Mouse (Mus musculus): ENCODE measurements at regions not wholly inside any gene's neighbourhood (a gene's known extent, or its start where the extent isn't known, plus 50 kb on each side); places are given as distances from the start of the nearest gene placed in this dataset.

- no peak for ATAC-seq
- H3K36me3 ChIP-seq (ENCODE audit: control insufficient read depth, insufficient read depth): no peaks in the 10 kb centered on the region
- no peaks in the 10 kb centered on the region for H3K27me3 ChIP-seq (replicated peaks; ENCODE audit: control insufficient read depth, insufficient read depth, low read length)
- no peaks in the 10 kb centered on the region for H3K4me1 ChIP-seq (replicated peaks; ENCODE audit: control insufficient read depth, insufficient read depth, low read length)
- H3K27ac ChIP-seq (ENCODE audit: low read depth, low read length): no peak overlapping the region
- no peak overlapping the region for H3K4me3 ChIP-seq (ENCODE audit: low read depth, low read length)
- H3K9me3 ChIP-seq (ENCODE audit: control insufficient read depth): no peaks in the 10 kb centered on the region
- no peak overlapping the region for H3K4me2 ChIP-seq (replicated peaks; ENCODE audit: low read depth)
- no peak overlapping the region for H3K9ac ChIP-seq (ENCODE audit: low read depth, low read length)
- no peak for TF ChIP-seq CTCF (IDR thresholded peaks at IDR 0.05; ENCODE audit: low read depth)
Observed at GRCm38 (mm10) chr15:90021746-90022312, 180.2 kb upstream of the Syt10 start.

GRCm38 (mm10) chr15:90023164-90023563, 181.5 kb upstream of the Syt10 start:
- H3K4me2 ChIP-seq (replicated peaks; ENCODE audit: low read depth): no peak overlapping the region
- H3K4me3 ChIP-seq (ENCODE audit: low read depth, low read length): no peak overlapping the region
- H3K27ac ChIP-seq (ENCODE audit: low read depth, low read length): no peak overlapping the region
- no peak overlapping the region for H3K9ac ChIP-seq (ENCODE audit: low read depth, low read length)
- no peaks in the 10 kb centered on the region for H3K4me1 ChIP-seq (replicated peaks; ENCODE audit: control insufficient read depth, insufficient read depth, low read length)
- no peaks in the 10 kb centered on the region for H3K36me3 ChIP-seq (ENCODE audit: control insufficient read depth, insufficient read depth)
- H3K9me3 ChIP-seq (ENCODE audit: control insufficient read depth): no peaks in the 10 kb centered on the region
- no peak for TF ChIP-seq CTCF (IDR thresholded peaks at IDR 0.05; ENCODE audit: low read depth)
- ATAC-seq: no peak
- 65% methylated on average over 4 of the region's 4 CpGs for WGBS
- H3K27me3 ChIP-seq (replicated peaks; ENCODE audit: control insufficient read depth, insufficient read depth, low read length): no peaks in the 10 kb centered on the region

GRCm38 (mm10) chr15:90034356-90034755, 189.8 kb upstream of the Alg10b start:
- ATAC-seq: no peak
- WGBS: 70% methylated on average over 2 of the region's 2 CpGs
- Histone ChIP-seq H3K9ac (ENCODE audit: low read depth, low read length) (no peak overlapping the region), H3K27me3 (replicated peaks; ENCODE audit: control insufficient read depth, insufficient read depth, low read length) (no peaks in the 10 kb centered on the region), H3K36me3 (ENCODE audit: control insufficient read depth, insufficient read depth) (no peaks in the 10 kb centered on the region), H3K27ac (ENCODE audit: low read depth, low read length) (no peak overlapping the region), H3K4me2 (replicated peaks; ENCODE audit: low read depth) (no peak overlapping the region), H3K4me1 (replicated peaks; ENCODE audit: control insufficient read depth, insufficient read depth, low read length) (no peaks in the 10 kb centered on the region), H3K4me3 (ENCODE audit: low read depth, low read length) (no peak overlapping the region), H3K9me3 (ENCODE audit: control insufficient read depth) (no peaks in the 10 kb centered on the region)
- TF ChIP-seq CTCF (IDR thresholded peaks at IDR 0.05; ENCODE audit: low read depth): no peak

GRCm38 (mm10) chr15:90045683-90046082, 178.4 kb upstream of the Alg10b start:
- TF ChIP-seq CTCF (IDR thresholded peaks at IDR 0.05; ENCODE audit: low read depth): no peak
- Histone ChIP-seq H3K9me3 (ENCODE audit: control insufficient read depth) (no peaks in the 10 kb centered on the region), H3K27me3 (replicated peaks; ENCODE audit: control insufficient read depth, insufficient read depth, low read length) (no peaks in the 10 kb centered on the region), H3K9ac (ENCODE audit: low read depth, low read length) (no peak overlapping the region), H3K4me1 (replicated peaks; ENCODE audit: control insufficient read depth, insufficient read depth, low read length) (no peaks in the 10 kb centered on the region), H3K4me3 (ENCODE audit: low read depth, low read length) (no peak overlapping the region), H3K27ac (ENCODE audit: low read depth, low read length) (no peak overlapping the region), H3K36me3 (ENCODE audit: control insufficient read depth, insufficient read depth) (no peaks in the 10 kb centered on the region), H3K4me2 (replicated peaks; ENCODE audit: low read depth) (no peak overlapping the region)
- 73% methylated on average over 5 of the region's 5 CpGs for whole genome bisulfite sequencing
- no peak for ATAC-seq

GRCm38 (mm10) chr15:90062021-90062420, 162.1 kb upstream of the Alg10b start:
- Histone ChIP-seq H3K36me3 (ENCODE audit: control insufficient read depth, insufficient read depth) (no peaks in the 10 kb centered on the region), H3K27ac (ENCODE audit: low read depth, low read length) (no peak overlapping the region), H3K4me2 (replicated peaks; ENCODE audit: low read depth) (no peak overlapping the region), H3K9ac (ENCODE audit: low read depth, low read length) (no peak overlapping the region), H3K4me3 (ENCODE audit: low read depth, low read length) (no peak overlapping the region), H3K27me3 (replicated peaks; ENCODE audit: control insufficient read depth, insufficient read depth, low read length) (no peaks in the 10 kb centered on the region), H3K9me3 (ENCODE audit: control insufficient read depth) (no peaks in the 10 kb centered on the region), H3K4me1 (replicated peaks; ENCODE audit: control insufficient read depth, insufficient read depth, low read length) (no peaks in the 10 kb centered on the region)
- no peak for TF ChIP-seq CTCF (IDR thresholded peaks at IDR 0.05; ENCODE audit: low read depth)
- WGBS: 37% methylated on average over 7 of the region's 7 CpGs
- ATAC-seq: no peak

- no peak overlapping the region for H3K9ac ChIP-seq (ENCODE audit: low read depth, low read length)
- no peak overlapping the region for H3K4me3 ChIP-seq (ENCODE audit: low read depth, low read length)
- ATAC-seq: peak; percentile 81
- H3K27me3 ChIP-seq (replicated peaks; ENCODE audit: control insufficient read depth, insufficient read depth, low read length): no peaks in the 10 kb centered on the region
- no peak for TF ChIP-seq CTCF (IDR thresholded peaks at IDR 0.05; ENCODE audit: low read depth)
- no peaks in the 10 kb centered on the region for H3K36me3 ChIP-seq (ENCODE audit: control insufficient read depth, insufficient read depth)
- no peaks in the 10 kb centered on the region for H3K4me1 ChIP-seq (replicated peaks; ENCODE audit: control insufficient read depth, insufficient read depth, low read length)
- H3K27ac ChIP-seq (ENCODE audit: low read depth, low read length): no peak overlapping the region
- no peak overlapping the region for H3K4me2 ChIP-seq (replicated peaks; ENCODE audit: low read depth)
- WGBS: 38% methylated on average over 3 of the region's 3 CpGs
- H3K9me3 ChIP-seq (ENCODE audit: control insufficient read depth): no peaks in the 10 kb centered on the region
Observed at GRCm38 (mm10) chr15:90065768-90066167, 158.3 kb upstream of the Alg10b start.

- no peak for ATAC-seq
- H3K36me3 ChIP-seq (ENCODE audit: control insufficient read depth, insufficient read depth): no peaks in the 10 kb centered on the region
- no peaks in the 10 kb centered on the region for H3K27me3 ChIP-seq (replicated peaks; ENCODE audit: control insufficient read depth, insufficient read depth, low read length)
- no peak overlapping the region for H3K4me2 ChIP-seq (replicated peaks; ENCODE audit: low read depth)
- H3K9me3 ChIP-seq (ENCODE audit: control insufficient read depth): no peaks in the 10 kb centered on the region
- 65% methylated on average over 6 of the region's 6 CpGs for WGBS
- H3K27ac ChIP-seq (ENCODE audit: low read depth, low read length): no peak overlapping the region
- no peak for TF ChIP-seq CTCF (IDR thresholded peaks at IDR 0.05; ENCODE audit: low read depth)
- no peak overlapping the region for H3K4me3 ChIP-seq (ENCODE audit: low read depth, low read length)
- H3K9ac ChIP-seq (ENCODE audit: low read depth, low read length): no peak overlapping the region
- H3K4me1 ChIP-seq (replicated peaks; ENCODE audit: control insufficient read depth, insufficient read depth, low read length): no peaks in the 10 kb centered on the region
Observed at GRCm38 (mm10) chr15:90072078-90072477, 152.0 kb upstream of the Alg10b start.
